Mouse (Mus musculus): ENCODE measurements around the gene S1pr2. TPM values are rescaled to one million over a fixed set of nuclear protein-coding genes. Genes with fewer than 3 reads are reported as not detected.
A peak's percentile ranks its signal among the peaks of the same experiment; 100 is the strongest.

S1pr2 gene
- total and polyA plus RNA-seq, 3 experiments, result 6.4 to 27.4 TPM; not detected in 1

DNA sequence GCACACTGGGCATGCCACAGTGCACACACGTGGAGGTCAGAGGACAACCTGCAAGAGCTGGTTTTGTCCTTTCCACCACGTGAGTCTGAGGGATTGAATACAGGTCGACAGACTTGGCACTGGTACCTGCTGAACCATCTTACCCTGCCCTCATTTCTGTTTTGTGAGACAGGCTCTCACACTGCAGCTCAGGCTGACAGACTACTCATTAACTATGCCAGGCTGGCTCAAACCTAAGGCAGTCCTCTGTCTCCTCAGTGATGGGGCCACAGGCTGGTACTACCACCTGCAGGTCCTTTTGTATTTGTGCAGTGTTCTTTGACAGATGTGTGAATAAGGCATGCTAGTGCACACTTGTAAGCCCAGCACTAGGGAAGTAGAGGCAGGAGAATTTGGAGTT, 18.5 kb upstream of the S1pr2 start:
- Histone ChIP-seq H3K9me3 (replicated peaks; ENCODE audit: insufficient read depth, low read length) (no peaks in the 10 kb centered on the region), H3K4me3 (ENCODE audit: control insufficient read depth in 1 of 2, insufficient read depth in 1 of 2, low read depth in 2 of 2, low read length in 2 of 2) (no peak overlapping the region), H3K79me2 (ENCODE audit: control insufficient read depth, insufficient read depth, low read length, poor library complexity) (no peaks in the 10 kb centered on the region), H3K4me1 (ENCODE audit: control insufficient read depth in 1 of 2, insufficient read depth in 2 of 2, low read length in 2 of 2) (peaks cover 5 to 9% of the 10 kb centered on the region in 2 experiments; a peak in 3 of 4 replicates), H3K27me3 (ENCODE audit: control insufficient read depth in 1 of 2, insufficient read depth in 2 of 2, low read length in 2 of 2) (no peaks in the 10 kb centered on the region), H3K27ac (ENCODE audit: control insufficient read depth, low read depth, low read length) (no peak overlapping the region), H3K9ac (ENCODE audit: control insufficient read depth, low read depth, low read length, poor library complexity, severe bottlenecking) (no peak overlapping the region), H3K36me3 (ENCODE audit: control insufficient read depth in 1 of 2, insufficient read depth in 2 of 2, low read length in 2 of 2) (peaks cover 0 to 12% of the 10 kb centered on the region in 2 experiments; a peak in 2 of 4 replicates)
- no peak for TF ChIP-seq BHLHE40 (IDR thresholded peaks at IDR 0.05; ENCODE audit: borderline replicate concordance, low read depth, low read length)
- no peak for TF ChIP-seq ZC3H11A (IDR thresholded peaks at IDR 0.05; ENCODE audit: low read depth, low read length)
- no peak for TF ChIP-seq ZKSCAN1 (IDR thresholded peaks at IDR 0.05; ENCODE audit: low read depth, low read length)
- no peak for TF ChIP-seq POLR2AphosphoS5 (IDR thresholded peaks at IDR 0.05; ENCODE audit: borderline replicate concordance, low read depth, low read length)
- no peak for TF ChIP-seq MEF2A (IDR thresholded peaks at IDR 0.05; ENCODE audit: extremely low read depth, insufficient replicate concordance, low read depth, low read length, poor library complexity, severe bottlenecking)
- TF ChIP-seq ZMIZ1 (IDR thresholded peaks at IDR 0.05; ENCODE audit: low read depth, low read length), result no peak
- no peak for DNase-seq (ENCODE audit: low read depth, low spot score)

DNA sequence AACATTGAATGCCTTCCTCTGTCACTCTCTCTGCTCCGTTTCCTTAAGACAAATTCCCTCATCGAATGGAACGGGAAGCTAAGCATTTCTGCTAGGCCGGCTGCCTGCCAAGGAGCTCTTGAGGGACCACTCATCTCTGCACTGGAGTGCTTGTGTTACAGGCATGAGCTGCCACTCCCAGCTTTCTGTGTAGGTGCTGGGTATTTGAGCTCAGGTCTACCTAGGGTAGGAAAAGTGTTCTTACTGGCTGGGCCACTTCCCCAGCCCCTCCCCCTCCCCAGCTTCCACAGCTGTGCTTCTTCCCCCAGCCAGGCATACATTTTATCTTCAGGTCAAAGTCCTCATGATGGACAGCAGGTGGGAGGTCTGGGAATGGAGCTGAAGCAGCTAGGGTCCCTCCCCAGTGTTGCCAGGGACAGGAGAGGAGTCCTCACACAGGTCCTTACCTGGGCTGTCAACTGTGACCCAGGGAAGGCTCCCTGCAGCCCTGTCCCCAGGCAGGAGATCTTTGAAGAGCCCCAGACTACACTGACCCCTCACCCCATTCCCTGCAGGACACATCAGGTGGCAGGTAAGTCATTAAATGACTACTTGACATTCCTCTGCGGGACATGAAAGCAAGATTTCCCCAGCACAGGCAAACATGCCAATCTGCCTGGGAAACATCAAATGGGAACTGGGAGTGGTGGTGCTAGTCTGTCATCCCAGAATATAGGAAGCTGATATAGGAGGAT, 16.8 kb upstream of the S1pr2 start:
- peaks cover 0 to 12% of the 10 kb centered on the region in 2 experiments; a peak in 2 of 4 replicates for H3K36me3 ChIP-seq (ENCODE audit: control insufficient read depth in 1 of 2, insufficient read depth in 2 of 2, low read length in 2 of 2)
- 0 out of 4 replicates have a peak, but pooled peaks cover 0 to under 1% of the 10 kb centered on the region in 2 experiments for H3K27me3 ChIP-seq (ENCODE audit: control insufficient read depth in 1 of 2, insufficient read depth in 2 of 2, low read length in 2 of 2)
- H3K4me1 ChIP-seq (ENCODE audit: control insufficient read depth in 1 of 2, insufficient read depth in 2 of 2, low read length in 2 of 2), result peaks cover 5 to 9% of the 10 kb centered on the region in 2 experiments; a peak in 3 of 4 replicates
- no peak for TF ChIP-seq CTCF (IDR thresholded peaks at IDR 0.05 in 2 of 3, conservative IDR thresholded peaks at IDR 0.05 in 1 of 3; ENCODE audit: control insufficient read depth in 1 of 3, insufficient read depth in 1 of 3, low read depth in 2 of 3, low read length in 3 of 3, poor library complexity in 1 of 3, severe bottlenecking in 1 of 3)
- TF ChIP-seq TBP (IDR thresholded peaks at IDR 0.05; ENCODE audit: low read depth, low read length), result no peak
- TF ChIP-seq ZMIZ1 (IDR thresholded peaks at IDR 0.05; ENCODE audit: low read depth, low read length), result no peak
- no peak for TF ChIP-seq POLR2AphosphoS5 (IDR thresholded peaks at IDR 0.05; ENCODE audit: borderline replicate concordance, low read depth, low read length)
- no peak for TF ChIP-seq USF1 (IDR thresholded peaks at IDR 0.05; ENCODE audit: low read depth, low read length)
- TF ChIP-seq MAX (IDR thresholded peaks at IDR 0.05; ENCODE audit: low read length), result no peak
- no peak for TF ChIP-seq CHD1 (IDR thresholded peaks at IDR 0.05; ENCODE audit: low read depth, low read length)
- no peak for TF ChIP-seq POLR2A (IDR thresholded peaks at IDR 0.05; ENCODE audit: control insufficient read depth in 1 of 2, insufficient read depth in 1 of 2, low read depth in 1 of 2, low read length in 2 of 2, poor library complexity in 1 of 2)
- TF ChIP-seq ZC3H11A (IDR thresholded peaks at IDR 0.05; ENCODE audit: low read depth, low read length), result no peak
- H3K79me2 ChIP-seq (ENCODE audit: control insufficient read depth, insufficient read depth, low read length, poor library complexity), result no peaks in the 10 kb centered on the region
- no peak overlapping the region for H3K4me3 ChIP-seq (ENCODE audit: control insufficient read depth in 1 of 2, insufficient read depth in 1 of 2, low read depth in 2 of 2, low read length in 2 of 2)
- DNase-seq (ENCODE audit: low read depth, low spot score), result no peak
- H3K9ac ChIP-seq (ENCODE audit: control insufficient read depth, low read depth, low read length, poor library complexity, severe bottlenecking), result no peak overlapping the region
- no peak overlapping the region for H3K27ac ChIP-seq (ENCODE audit: control insufficient read depth, low read depth, low read length)
- H3K9me3 ChIP-seq (replicated peaks; ENCODE audit: insufficient read depth, low read length), result no peaks in the 10 kb centered on the region

DNA sequence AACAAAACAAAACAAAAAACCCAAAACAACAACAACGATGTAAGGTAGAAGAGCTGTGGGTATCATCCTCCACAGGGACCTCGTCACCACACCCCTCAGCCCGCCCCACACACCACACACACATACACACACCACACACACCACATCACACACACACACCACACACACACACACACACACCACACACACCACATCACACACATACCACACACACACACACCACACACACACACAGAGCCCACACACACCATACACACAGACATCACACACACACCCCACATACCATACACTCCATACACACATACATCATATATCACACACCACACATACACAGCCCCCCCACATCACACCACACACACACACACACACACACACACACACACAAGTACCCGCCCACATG, 15.0 kb upstream of the S1pr2 start:
- H3K27me3 ChIP-seq (ENCODE audit: control insufficient read depth in 1 of 2, insufficient read depth in 2 of 2, low read length in 2 of 2), result peaks cover 2 to 5% of the 10 kb centered on the region in 2 experiments; a peak in 1 of 4 replicates
- no peak overlapping the region for H3K27ac ChIP-seq (ENCODE audit: control insufficient read depth, low read depth, low read length)
- no peaks in the 10 kb centered on the region for H3K79me2 ChIP-seq (ENCODE audit: control insufficient read depth, insufficient read depth, low read length, poor library complexity)
- no peak for DNase-seq (ENCODE audit: low read depth, low spot score)
- peaks cover 0 to under 1% of the 10 kb centered on the region in 2 experiments; a peak in 1 of 4 replicates for H3K36me3 ChIP-seq (ENCODE audit: control insufficient read depth in 1 of 2, insufficient read depth in 2 of 2, low read length in 2 of 2)
- H3K9ac ChIP-seq (ENCODE audit: control insufficient read depth, low read depth, low read length, poor library complexity, severe bottlenecking), result no peak overlapping the region
- H3K4me1 ChIP-seq (ENCODE audit: control insufficient read depth in 1 of 2, insufficient read depth in 2 of 2, low read length in 2 of 2), result no peaks in the 10 kb centered on the region
- no peak overlapping the region for H3K4me3 ChIP-seq (ENCODE audit: control insufficient read depth in 1 of 2, insufficient read depth in 1 of 2, low read depth in 2 of 2, low read length in 2 of 2)
- TF ChIP-seq POLR2A (IDR thresholded peaks at IDR 0.05; ENCODE audit: control insufficient read depth in 1 of 2, insufficient read depth in 1 of 2, low read depth in 1 of 2, low read length in 2 of 2, poor library complexity in 1 of 2) (no peak), RAD21 (IDR thresholded peaks at IDR 0.05; ENCODE audit: low read depth, low read length) (no peak), MAX (IDR thresholded peaks at IDR 0.05; ENCODE audit: low read length) (0 out of 2 replicates have a peak, but pooled peaks have one; percentile 12), POLR2AphosphoS5 (IDR thresholded peaks at IDR 0.05; ENCODE audit: borderline replicate concordance, low read depth, low read length) (peak; percentile 96; the same call in 1 of the 2 replicates)
- no peaks in the 10 kb centered on the region for H3K9me3 ChIP-seq (replicated peaks; ENCODE audit: insufficient read depth, low read length)

All from MEL (cell line).